Mouse (Mus musculus): ENCODE measurements around the gene Fgf15.

DNA sequence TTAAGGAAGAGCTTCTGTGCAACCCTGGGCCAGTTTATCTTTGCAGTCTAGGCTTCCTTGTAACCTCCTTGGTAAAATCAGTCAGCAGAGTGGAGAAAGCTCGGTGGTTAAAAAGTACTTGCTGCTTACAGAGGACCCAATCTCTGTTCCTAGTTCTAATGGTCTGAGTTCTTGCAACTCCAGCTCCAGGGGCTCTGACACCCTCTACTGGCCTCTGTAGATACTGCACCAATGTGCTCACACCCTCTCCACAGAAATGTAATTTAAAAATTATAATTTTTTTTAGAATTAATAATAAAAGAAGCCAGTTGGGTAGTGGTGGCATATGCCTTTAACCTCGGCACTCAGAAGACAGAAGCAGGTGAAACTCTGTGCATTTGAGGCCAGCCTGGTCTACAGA lies 8.7 kb upstream of the Fgf15 start:
- TF ChIP-seq GATA1 (IDR thresholded peaks at IDR 0.05; ENCODE audit: low read length), result no peak
- no peak for TF ChIP-seq TAL1 (IDR thresholded peaks at IDR 0.05; ENCODE audit: low read length)
